Mouse (Mus musculus) midbrain, postnatal 0 days (tissue): ENCODE results near the gene Surf1. TPM values are rescaled to one million over a fixed set of nuclear protein-coding genes. Genes with fewer than 3 reads are reported as not detected.

Experiments
- ATAC-seq: fragments of 200-750 bp; cut with Nextera tagmentation; 2 replicates; pipeline ENCODE4 v1.8.0; 2017; ENCODE audit warnings: moderate number of reproducible peaks, mild to moderate bottlenecking, moderate TSS enrichment, moderate library complexity; ENCODE audit not compliant: low FRiP score
- DNase-seq: peaks from one replicate; pipeline ENCODE4 v3.0.0-alpha.2; 2015; ENCODE audit warnings: low spot score
- H3K27ac ChIP-seq: fragments of 300-500 bp; sonication (generic); 2 replicates; pipeline ENCODE4 v1.5.1; 2014; ENCODE audit warnings: low read depth, mild to moderate bottlenecking, low read length, mixed read lengths
- H3K27me3 ChIP-seq: fragments of 300-500 bp; sonication (generic); 2 replicates; pipeline ENCODE4 v1.6.1; 2014; ENCODE audit warnings: low read length, control low read depth, mixed read lengths; ENCODE audit not compliant: insufficient read depth
- H3K36me3 ChIP-seq: fragments of 300-500 bp; sonication (generic); 2 replicates; pipeline ENCODE4 v1.6.1; 2014; ENCODE audit warnings: low read length, control low read depth, mixed read lengths; ENCODE audit not compliant: insufficient read depth
- H3K4me1 ChIP-seq: fragments of 300-500 bp; sonication (generic); 2 replicates; pipeline ENCODE4 v1.6.1; 2014; ENCODE audit warnings: mild to moderate bottlenecking, control low read depth, antibody characterized with exemption, low read length, mixed read lengths; ENCODE audit not compliant: insufficient read depth
- H3K4me2 ChIP-seq: fragments of 300-500 bp; sonication (generic); 2 replicates; pipeline ENCODE4 v1.6.1; 2014; ENCODE audit warnings: low read depth, mild to moderate bottlenecking, low read length, mixed read lengths; ENCODE audit not compliant: poor library complexity, severe bottlenecking
- H3K4me3 ChIP-seq: fragments of 300-500 bp; sonication (generic); 2 replicates; pipeline ENCODE4 v1.5.1; 2014; ENCODE audit warnings: low read depth, mild to moderate bottlenecking, low read length, moderate library complexity
- H3K9ac ChIP-seq: fragments of 300-500 bp; sonication (generic); replicated peaks from 2 replicates; pipeline ENCODE4 v1.6.1; 2014; ENCODE audit warnings: mild to moderate bottlenecking, low read length, moderate library complexity, mixed read lengths; ENCODE audit not compliant: poor library complexity, severe bottlenecking
- H3K9me3 ChIP-seq: fragments of 300-500 bp; sonication (generic); 2 replicates; pipeline ENCODE4 v1.6.1; 2016; ENCODE audit warnings: low read length, control low read depth
- CTCF ChIP-seq: IDR thresholded peaks from 2 replicates; pipeline ENCODE4 v1.5.1; 2016; ENCODE audit warnings: antibody characterized with exemption, mild to moderate bottlenecking
- WGBS: fragments of 180-500 bp; shearing (Covaris S2); extraction: QIAGEN DNeasy Blood & Tissue Kit; methylation state at CpG from one replicate; pipeline ENCODE4 v1.1.7; 2014; 5-methylcytosine and 5-hydroxymethylcytosine counted together
- polyA plus RNA-seq: library from polyadenylated mRNA; unstranded; fragments of >200 nt; fragmentation: Nextera tagmentation; extraction: Ambion mirVana; gene quantifications from 2 replicates; pipeline ENCODE4 v1.2.1, GENCODE M21; 2015
- total RNA-seq: library from RNA; depleted of rRNA; stranded (reverse); fragments of >200 nt; gene quantifications from 2 replicates; pipeline ENCODE4 v1.2.3, GENCODE M21; 2014

Surf1 gene
- total and polyA plus RNA-seq, 2 experiments from 2014 or later = 59.7 to 112 TPM

GRCm38 (mm10) chr2:26932473-26933303 is 16.4 kb upstream of the Surf1 start:
- Histone ChIP-seq H3K36me3 (peaks cover 8% of the 10 kb centered on the region), H3K27ac (peak overlapping the region; percentile 78), H3K4me1 (peaks cover 7% of the 10 kb centered on the region; the same call in 1 of the 2 replicates), H3K9me3 (no peaks in the 10 kb centered on the region), H3K27me3 (no peaks in the 10 kb centered on the region), H3K4me2 (peak overlapping the region; percentile 91), H3K4me3 (peak overlapping the region; percentile 93), H3K9ac (peak overlapping the region; percentile 96)
- DNase-seq (no peak), ATAC-seq (peak; percentile 4; the same call in 1 of the 2 replicates)
- 5% methylated on average over 29 of the region's 49 CpGs for WGBS
- no peak for TF ChIP-seq CTCF

DNA sequence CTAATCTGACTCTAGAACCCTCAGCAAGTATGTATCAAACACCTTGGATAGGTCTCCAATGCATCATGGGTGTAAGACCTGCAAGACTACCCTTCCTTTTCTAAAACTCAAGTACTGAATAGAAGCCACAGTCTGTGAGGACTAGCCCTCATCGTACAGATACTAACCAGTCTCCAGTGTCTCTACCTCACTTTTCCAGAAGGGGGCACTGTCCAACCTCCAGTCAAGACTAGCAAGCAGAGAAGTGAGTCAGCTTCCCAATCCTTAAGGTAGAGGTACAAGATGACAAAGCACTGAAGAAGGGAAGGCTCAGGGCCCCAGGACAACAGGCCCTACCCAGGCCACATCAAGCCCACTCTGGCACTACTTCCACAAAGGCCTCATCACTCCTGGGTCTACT is 14.1 kb upstream of the Surf1 start:
- Histone ChIP-seq H3K27ac (no peak overlapping the region), H3K36me3 (peaks cover 22% of the 10 kb centered on the region), H3K4me1 (peaks cover 7% of the 10 kb centered on the region; the same call in 1 of the 2 replicates), H3K9ac (no peak overlapping the region), H3K27me3 (no peaks in the 10 kb centered on the region), H3K4me3 (no peak overlapping the region), H3K9me3 (no peaks in the 10 kb centered on the region), H3K4me2 (no peak overlapping the region)
- WGBS = 43% methylated on average over 1 of the region's 1 CpGs
- peak; percentile 58 for DNase-seq
- TF ChIP-seq CTCF = peak; percentile 74
- ATAC-seq = no peak

DNA sequence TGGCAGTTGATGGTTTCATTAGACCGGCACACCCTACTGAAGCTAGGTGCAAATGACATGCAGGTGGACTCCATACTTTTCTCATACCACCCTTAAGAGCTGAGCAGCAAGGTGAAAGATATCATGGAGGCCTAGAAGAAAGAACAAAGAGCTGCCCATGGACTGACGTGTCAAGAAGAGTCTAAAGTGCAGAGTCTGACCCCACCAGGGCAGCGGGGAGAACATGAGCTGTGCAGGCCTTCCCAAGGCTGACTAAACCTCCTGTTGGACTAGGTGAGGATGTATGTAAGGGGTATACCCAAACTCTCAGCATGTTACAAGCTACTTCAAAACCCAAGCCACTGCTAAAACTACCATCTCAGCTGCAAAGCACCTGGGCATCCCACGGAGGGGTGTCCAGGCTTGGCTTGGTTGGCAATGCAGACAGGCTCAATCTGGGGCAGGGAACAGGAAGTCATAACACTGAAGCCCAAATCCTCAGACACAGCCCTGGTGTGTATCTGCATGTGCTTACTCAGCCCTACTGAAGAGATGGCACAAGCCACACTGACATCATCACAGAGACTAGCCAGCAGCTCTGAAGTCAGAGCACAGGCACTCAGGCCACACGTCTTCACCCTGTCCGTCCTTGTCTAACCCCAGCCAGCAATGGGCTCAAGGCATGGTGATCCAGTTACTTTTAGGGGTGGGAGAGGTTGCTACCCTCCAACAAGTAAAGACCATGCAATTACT is 11.6 kb upstream of the Surf1 start:
- WGBS = 92% methylated on average over 6 of the region's 6 CpGs
- Histone ChIP-seq H3K4me3 (no peak overlapping the region), H3K4me1 (peaks cover 7% of the 10 kb centered on the region; the same call in 1 of the 2 replicates), H3K27me3 (no peaks in the 10 kb centered on the region), H3K36me3 (peaks cover 43% of the 10 kb centered on the region), H3K9me3 (no peaks in the 10 kb centered on the region), H3K27ac (no peak overlapping the region), H3K9ac (no peak overlapping the region), H3K4me2 (no peak overlapping the region)
- ATAC-seq = no peak
- no peak for TF ChIP-seq CTCF
- no peak for DNase-seq

GRCm38 (mm10) chr2:26921784-26922183 is 5.5 kb upstream of the Surf1 start:
- peaks cover 11% of the 10 kb centered on the region for H3K4me1 ChIP-seq
- no peak overlapping the region for H3K4me3 ChIP-seq
- H3K36me3 ChIP-seq = peaks cover 76% of the 10 kb centered on the region
- no peak for TF ChIP-seq CTCF
- H3K9me3 ChIP-seq = no peaks in the 10 kb centered on the region
- ATAC-seq = no peak
- H3K4me2 ChIP-seq = no peak overlapping the region
- no peaks in the 10 kb centered on the region for H3K27me3 ChIP-seq
- 82% methylated on average over 9 of the region's 9 CpGs for WGBS
- H3K27ac ChIP-seq = no peak overlapping the region
- H3K9ac ChIP-seq = no peak overlapping the region
- no peak for DNase-seq

GRCm38 (mm10) chr2:26920190-26920855 is 4.0 kb upstream of the Surf1 start:
- Histone ChIP-seq H3K4me3 (no peak overlapping the region), H3K27ac (no peak overlapping the region), H3K9ac (no peak overlapping the region), H3K4me2 (no peak overlapping the region), H3K36me3 (peaks cover 64% of the 10 kb centered on the region), H3K9me3 (no peaks in the 10 kb centered on the region), H3K4me1 (peaks cover 17% of the 10 kb centered on the region), H3K27me3 (no peaks in the 10 kb centered on the region)
- DNase-seq = no peak
- no peak for TF ChIP-seq CTCF
- WGBS = 87% methylated on average over 6 of the region's 6 CpGs
- no peak for ATAC-seq
